Mouse (Mus musculus) mammary gland, adult 2 months (tissue): ENCODE measurements around the gene Proz. TPM values are rescaled to one million over a fixed set of nuclear protein-coding genes. Genes with fewer than 3 reads are reported as not detected.

Experiments used
- polyA plus RNA-seq: library from polyadenylated mRNA; depleted of rRNA; stranded (reverse); fragments of >200 nt; gene quantifications from 2 replicates; pipeline ENCODE4 v1.2.3, GENCODE M21; 2012; ENCODE audit warnings: low replicate concordance; rRNA removed

The Proz gene
- 0.04 and 1.2 TPM in 2 replicates for polyA plus RNA-seq

GRCm38 (mm10) chr8:13060441-13061150 is at the start of gene Proz:
Gene Proz, plus strand, starts transcription at chr8:13060914.

GRCm38 (mm10) chr8:13025487-13026224 is 35.1 kb upstream of the Proz start, which contains the start of gene F7:
Gene F7, plus strand, starts transcription at chr8:13026034.

GRCm38 (mm10) chr8:13037015-13037414 is 23.7 kb upstream of the Proz start, which contains the start of gene F10:
Gene F10, plus strand, starts transcription at chr8:13037308.

GRCm38 (mm10) chr8:13105087-13105881 is 44.6 kb downstream of the Proz start, which contains the start of the genes Pcid2 and Cul4a:
Gene Pcid2, minus strand, starts transcription at chr8:13105459.
Gene Cul4a, plus strand, starts transcription at chr8:13105621.

Other genes starting within 250 kb of the Proz start
- 13.6 and 17.9 TPM in 2 replicates for gene Mcf2l, start 187.1 kb upstream of the Proz start, polyA plus RNA-seq
- gene F7, start 34.9 kb upstream of the Proz start, polyA plus RNA-seq: 1.4 and 1.5 TPM in 2 replicates
- gene F10, start 23.6 kb upstream of the Proz start, polyA plus RNA-seq: 0.92 and 1.6 TPM in 2 replicates
- 21.4 and 25.1 TPM in 2 replicates for gene Pcid2, start 44.5 kb downstream of the Proz start, polyA plus RNA-seq
- gene Cul4a, start 44.7 kb downstream of the Proz start, polyA plus RNA-seq: 36.6 and 48.9 TPM in 2 replicates
- 448 and 578 TPM in 2 replicates for gene Lamp1, start 98.2 kb downstream of the Proz start, polyA plus RNA-seq
- gene Grtp1, start 139.7 kb downstream of the Proz start, polyA plus RNA-seq: 7.1 and 16.2 TPM in 2 replicates
- gene Adprhl1, start 193.2 kb downstream of the Proz start, polyA plus RNA-seq: 0.53 and 2.8 TPM in 2 replicates
- gene Dcun1d2, start 227.2 kb downstream of the Proz start, polyA plus RNA-seq: 17.8 and 34.9 TPM in 2 replicates
- gene Tmco3, start 227.3 kb downstream of the Proz start, polyA plus RNA-seq: 26.0 and 41.1 TPM in 2 replicates